Mouse (Mus musculus) c-Kit-positive CD71-negative TER-119-negative erythroid progenitor cells, embryonic 14.5 days (primary cell): ENCODE results near the gene Gm20388.
A peak's percentile ranks its signal among the peaks of the same experiment; 100 is the strongest.

Experiments used
- DNase-seq: peaks from one replicate; pipeline ENCODE4 v3.0.0-alpha.2; 2013; ENCODE audit warnings: low read depth

The Gm20388 gene

DNA sequence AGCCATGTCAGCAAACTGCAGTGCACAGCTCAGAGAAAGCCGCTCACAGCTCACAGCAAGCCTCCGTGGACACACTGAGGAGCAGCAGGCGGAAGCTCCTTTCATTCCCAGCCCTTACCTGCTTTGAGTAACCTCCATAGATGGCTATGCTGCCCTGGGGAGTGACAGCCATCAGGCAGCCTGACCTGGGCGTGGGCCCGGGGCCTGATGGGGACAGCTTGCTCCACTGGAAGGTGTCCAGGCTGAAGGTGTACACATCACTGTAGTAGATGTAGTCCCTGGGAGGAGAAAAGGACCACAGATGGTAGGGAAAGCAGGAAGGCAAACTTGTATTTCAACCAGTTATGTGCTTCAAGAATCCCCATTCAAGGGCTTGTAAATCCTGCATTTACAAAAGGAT lies 1894.2 kb downstream of the Gm20388 start:
- no peak for DNase-seq

DNA sequence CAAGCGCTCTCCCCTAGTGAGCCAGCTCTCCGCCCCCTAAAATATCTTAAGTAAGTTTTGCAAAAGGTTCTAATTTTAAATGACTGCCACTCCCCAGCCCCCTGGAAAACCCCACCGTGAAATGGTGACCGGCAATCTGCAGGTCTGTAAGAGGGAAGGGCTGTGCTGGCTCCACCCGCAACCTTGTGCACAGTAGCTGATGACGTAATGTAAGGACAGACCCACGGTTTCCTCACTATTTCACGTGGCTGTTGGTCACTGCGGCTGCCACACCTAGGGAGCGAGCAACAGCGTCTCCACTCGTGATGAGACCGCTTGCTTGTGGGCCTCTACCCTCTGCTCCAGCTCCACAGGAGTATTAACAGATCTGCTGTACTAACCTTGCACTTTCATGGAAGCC lies 1895.5 kb downstream of the Gm20388 start:
- no peak for DNase-seq

DNA sequence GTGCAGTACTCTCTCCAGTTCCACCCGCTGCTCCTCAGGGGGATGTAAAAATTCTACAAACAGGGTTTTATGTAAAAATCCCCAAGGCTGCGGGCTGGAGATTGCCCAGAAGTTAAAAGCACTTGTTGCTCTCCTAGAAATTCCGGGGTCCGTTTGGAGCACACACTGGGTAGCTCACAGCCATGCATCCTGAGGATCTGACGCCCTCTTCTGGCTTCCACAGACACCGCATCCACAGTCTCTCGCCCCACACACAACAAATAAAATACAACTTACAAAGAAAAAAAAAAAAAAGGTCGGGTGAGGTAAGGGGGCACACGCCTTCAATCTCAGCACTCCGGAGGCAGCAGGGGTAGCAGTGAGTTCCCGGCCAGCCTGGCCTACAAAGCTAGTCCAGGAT lies 1897.4 kb downstream of the Gm20388 start:
- no peak for DNase-seq

DNA sequence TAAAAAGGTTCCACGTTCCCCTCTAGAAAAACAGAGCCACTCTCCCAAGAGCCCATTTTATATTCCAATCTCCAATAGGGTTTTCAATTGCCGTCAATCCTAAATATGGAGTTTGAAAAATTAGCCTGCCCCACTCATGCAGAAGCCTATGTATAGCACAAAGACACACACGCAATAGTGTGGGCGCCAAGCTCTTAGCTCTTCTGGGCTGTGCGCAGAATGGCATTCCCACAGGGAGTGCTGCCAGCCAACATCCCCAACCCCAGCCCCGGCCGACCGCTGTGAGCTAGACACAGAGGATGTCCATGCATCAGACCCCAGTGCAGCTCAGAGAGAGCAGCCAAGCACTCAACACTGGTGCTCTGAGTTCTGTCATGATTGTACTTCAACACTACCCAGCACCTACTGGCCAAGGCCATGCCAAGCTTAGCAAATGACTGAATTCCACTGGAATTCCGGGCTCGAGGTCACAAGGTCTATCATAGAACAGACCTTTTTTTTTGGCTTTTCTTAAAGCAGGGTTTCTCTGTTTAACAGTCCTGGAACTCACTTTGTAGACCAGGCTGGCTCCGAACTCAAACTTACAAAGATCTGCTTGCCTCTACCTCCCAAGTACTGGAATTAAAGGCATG lies 1899.0 kb downstream of the Gm20388 start:
- DNase-seq, result no peak

DNA sequence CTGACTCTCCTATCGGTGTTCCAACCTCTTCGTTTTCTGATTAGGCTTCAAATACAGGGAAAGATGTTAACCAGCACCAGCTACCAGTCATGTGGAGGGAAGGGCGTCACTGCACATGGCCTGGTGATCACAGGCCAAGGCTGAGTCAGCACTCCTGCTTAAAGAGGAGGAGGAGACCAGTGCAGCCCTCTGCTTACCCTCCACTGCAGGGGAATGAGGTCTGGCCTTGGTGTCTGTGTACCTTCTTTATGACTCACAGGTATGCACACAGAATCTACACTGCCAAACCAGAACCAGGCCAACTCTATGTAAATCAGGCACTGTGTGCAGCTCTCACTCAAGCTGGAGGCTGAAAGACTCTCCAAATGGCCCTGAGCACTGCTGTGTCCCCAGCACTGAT lies 1900.9 kb downstream of the Gm20388 start:
- no peak for DNase-seq

DNA sequence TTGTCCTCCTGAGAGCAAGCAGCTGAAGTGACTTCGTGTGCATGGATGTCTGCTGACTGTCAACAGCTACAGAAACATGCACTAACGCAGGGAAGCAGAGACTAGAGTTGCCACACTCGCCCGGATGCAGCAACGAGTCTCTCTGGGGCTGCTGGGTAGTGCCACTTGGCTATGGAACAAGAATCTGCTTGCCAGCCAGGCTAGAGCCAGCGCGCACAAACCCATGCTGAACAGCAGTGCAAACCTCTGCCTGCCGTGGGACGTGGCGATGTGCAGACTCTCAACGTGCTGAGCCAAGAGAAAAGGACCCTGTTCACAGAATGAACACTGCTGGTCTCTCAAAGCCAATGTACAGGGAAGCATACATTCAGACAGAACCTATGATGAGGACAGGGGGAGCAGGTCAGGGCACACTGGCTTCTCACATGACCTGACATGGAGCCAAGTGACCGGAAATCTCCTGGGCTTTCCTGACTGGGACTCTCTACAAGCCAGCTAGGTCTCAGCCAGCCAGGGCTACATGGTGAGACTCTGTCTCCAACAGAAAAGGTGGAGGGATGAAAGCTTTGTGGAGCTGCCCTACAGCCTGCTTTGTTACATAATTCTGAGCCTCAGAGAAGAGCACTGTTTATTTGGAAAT lies 1901.4 kb downstream of the Gm20388 start:
- no peak for DNase-seq

DNA sequence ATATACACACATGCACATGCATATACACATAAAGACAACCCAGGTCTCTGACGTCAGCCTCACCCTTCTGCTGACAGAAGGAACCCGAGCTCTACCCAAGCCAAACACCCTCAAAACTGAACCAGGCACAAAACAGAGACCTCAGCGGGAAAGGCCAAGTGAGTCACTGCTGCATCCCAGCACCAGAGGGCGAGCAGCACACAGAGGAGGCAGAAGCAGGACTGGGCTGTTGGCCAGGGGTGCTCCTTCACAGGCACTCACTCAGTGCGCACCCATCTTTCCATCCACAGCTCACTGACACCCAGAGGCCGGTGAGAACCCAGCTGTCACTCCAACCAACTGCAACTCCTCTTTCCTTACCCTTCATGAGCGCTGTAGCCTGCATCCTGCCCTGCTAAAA lies 1907.6 kb downstream of the Gm20388 start:
- DNase-seq, result no peak

DNA sequence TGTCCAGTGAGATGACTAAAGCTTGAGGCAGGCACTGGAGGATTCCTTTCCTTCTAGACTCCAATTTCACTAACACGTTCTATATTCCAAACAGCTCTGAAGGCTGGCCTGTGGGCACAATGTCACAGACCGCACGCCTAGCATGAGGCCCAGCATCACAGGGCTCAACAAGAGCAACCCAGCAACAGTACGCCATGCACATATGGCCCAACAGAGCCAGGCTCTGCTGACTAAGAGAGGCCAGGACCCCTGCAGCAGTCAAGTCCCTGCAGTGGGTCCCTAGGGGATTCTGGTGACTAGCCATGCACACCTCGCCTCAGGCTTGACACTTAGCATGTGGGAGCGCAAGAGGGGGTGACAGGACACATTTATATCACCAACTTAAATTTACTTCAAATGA lies 1910.2 kb downstream of the Gm20388 start:
- DNase-seq, result no peak

DNA sequence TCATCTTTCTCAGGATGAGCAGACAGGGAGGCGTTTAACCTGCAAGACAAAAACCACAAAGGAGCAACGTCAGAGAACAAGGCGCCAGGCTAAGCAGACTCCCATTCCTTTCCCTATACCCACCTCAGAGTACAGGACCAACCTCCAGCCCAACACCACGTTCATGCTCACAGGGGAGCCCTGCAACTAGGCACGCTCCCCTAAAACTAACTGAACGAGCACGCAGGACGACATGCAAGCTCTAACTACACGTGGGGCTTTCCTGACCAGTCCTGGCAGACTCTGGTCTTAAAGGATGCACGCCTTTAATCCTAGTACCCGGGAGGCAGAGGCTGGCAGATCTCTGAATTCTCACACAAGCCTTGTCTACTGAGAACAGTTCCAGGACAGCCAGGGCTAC lies 1910.7 kb downstream of the Gm20388 start:
- no peak for DNase-seq

DNA sequence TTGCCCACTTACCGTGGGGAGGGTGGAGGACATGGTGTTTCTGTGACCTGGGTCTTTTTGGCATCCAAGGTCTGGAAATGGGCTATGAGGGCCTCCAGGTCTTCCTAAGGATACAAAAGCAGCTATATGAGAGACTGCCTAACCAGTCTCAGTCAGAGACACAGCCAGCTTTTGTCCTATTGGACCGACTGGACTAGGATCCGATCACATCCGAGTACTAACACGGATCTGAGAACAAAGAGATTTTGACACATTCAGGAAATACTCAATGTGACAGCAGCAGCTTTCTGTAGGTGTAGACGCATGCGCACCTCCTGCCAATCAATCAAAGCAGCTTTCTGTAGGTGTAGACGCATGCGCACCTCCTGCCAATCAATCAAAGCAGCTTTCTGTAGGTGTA lies 1911.1 kb downstream of the Gm20388 start:
- DNase-seq, result no peak

DNA sequence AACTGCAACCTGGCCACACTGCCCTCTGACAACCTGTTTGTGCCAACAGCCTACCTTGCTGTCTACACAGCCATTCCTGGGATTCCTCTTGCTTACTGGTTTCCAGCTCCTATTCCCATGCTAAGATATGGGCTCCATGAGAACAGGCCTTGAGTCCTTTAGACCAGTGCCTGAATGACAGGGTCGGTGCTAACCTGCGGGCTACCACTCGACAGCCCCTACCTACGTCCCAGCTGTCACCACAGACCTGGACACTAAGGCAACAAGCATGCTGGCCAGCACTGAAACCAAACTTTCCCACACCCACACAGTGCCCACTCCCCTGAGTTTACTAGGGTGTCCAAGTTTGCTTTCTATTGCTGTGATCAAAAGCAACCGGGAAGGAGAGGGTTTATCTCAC lies 1917.1 kb downstream of the Gm20388 start:
- no peak for DNase-seq

DNA sequence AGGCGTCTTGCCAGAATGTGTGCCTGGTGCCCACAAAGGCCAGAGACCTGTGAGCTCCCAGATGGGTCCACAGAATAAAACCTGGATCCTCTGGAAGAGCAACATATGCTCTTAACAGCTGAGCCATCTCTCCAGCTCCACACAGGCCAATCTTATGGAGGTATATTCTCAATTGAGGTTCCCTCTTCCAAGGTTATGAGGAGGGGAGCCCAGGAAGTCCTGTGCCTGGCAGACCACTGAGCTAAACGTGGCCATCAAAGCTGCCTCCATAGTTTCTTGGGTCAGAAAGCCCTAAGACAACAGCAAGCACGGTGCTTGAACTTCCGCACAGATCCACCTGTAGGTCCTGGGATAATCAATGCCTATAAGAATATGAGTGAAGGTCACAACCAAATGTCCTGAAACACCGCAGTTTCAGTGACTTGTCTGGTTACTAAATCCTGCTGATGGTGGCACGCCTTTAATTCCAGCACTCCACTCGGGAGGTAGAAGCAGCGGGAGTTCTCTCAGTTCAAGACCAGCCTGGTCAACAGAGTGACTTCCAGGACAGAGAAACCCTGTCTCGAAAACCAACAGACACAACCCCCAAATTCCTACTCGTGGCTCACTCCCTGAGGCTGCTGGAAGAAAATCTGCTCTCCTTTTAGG lies 1917.9 kb downstream of the Gm20388 start:
- DNase-seq, result no peak

DNA sequence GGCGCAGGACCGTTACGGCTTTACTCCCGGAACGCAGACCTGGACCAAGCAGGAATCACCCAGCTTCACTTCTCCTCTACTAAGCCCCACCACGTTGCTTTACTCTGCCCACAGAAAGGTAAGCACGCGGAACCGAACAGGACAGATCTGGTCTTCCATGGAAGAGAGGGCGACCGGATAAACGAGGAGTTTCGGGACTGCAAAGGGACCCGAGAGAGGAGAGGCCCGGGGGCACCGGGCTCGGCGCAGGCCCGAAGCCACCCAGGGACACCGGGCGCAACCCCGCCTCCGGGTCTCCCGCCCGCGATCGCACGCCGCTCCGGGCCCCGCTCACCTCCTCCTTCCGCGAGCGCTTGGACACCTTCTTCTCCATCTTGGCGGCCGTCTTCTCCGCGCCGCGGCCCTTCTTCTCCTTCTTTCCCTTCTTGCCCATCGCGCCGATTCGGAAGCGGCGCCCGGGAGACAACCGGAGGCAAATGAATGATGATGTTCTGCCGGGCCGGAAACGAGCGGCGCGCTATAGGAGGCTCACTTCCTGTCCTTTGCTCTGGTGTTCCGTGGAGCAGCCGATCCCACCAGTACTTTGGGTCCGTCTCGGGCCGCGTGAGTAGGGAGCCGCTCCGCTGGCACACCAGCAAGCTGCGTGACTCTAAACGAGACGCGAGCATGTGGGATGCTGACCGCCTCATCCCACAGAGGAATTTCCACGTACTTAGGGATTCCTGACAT lies 1918.6 kb downstream of the Gm20388 start, which contains the start of gene Klhdc4:
Gene Klhdc4 (minus strand): TSS at position 522 of the 729 bp plus-strand sequence.
- peak; percentile 90 for DNase-seq

DNA sequence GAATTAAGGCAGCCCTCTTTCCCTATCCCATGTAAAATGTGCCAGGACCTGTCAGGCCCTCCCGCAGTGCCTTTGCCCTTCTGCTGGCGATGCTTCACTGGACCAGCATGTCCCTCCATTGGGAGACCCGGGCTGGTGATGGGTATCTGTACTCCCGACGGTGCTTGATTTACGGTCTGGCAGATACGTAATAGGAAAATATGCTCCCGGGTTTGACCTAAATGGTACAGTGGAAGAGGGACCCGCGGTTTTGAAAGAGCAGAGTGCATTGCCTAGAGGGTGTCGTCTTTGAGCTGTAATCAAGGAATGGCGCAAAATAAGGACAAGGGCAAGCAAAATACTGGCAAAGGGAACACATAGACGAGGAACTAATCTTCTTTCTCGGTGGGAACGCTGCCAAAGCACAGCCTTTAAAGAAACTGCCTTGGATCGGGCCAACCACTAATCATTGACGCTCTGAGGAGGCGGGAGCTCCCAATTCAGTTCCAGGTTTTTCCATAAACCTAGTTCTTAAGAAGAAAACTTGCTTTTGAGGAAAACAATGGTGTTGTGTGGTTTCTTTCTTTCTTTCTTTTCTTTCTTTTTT lies 1919.2 kb downstream of the Gm20388 start:
- DNase-seq, result no peak

DNA sequence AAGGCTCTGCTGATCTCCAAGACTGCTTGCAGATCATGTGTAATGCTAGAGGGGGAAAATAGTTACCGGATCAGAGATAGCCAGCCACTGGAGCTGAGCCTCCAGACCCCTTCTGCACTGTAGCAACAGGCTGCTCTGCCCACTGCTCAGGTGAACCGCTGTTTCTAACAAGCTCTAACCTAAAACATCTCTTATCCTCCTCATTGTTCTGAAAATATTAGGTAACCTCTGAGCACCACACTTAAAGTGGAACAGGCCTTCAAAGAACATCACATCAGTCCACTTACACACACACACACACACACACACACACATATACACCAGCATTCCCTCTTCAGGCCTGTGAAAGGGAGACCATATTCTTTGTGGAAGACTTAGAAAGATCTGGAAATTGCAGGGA lies 1921.4 kb downstream of the Gm20388 start:
- no peak for DNase-seq

DNA sequence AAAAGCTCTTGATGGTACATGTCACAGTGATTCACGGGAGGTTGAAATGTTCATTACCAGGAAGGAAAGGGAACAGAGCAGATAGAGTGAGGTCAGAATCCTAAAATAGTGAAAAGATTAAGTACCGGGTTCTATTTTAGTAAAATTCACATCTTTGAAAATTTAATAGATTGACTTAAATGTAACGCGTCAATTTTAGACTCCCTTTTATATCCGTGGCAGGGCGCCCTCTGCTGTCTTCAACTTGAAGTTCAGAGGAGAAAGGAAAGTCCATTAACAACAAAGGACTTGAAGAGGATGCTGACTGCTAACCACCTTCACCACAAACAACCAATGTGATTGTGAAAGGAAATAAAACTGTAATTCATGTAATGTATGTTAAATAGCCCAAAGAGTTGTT lies 1921.9 kb downstream of the Gm20388 start:
- DNase-seq, result peak; percentile 75

DNA sequence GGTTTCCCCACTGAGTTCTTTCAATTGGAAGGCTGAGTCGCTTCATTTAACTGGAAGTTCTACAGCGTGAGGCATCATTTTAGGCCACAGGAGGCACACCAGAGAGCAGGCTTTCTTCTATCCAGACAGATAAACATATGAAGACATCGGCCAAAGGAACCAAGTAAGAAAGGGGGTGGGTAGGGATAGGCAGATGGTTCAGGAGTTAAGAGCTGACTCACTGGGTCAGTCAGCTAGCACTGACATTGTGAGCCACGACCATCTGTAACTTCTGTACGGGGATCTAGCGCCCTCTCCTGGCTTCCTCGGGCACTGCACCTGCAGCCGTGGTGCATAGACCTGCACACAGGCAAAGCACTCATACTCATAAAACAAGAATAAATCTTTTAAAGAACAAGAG lies 1930.6 kb downstream of the Gm20388 start:
- no peak for DNase-seq

DNA sequence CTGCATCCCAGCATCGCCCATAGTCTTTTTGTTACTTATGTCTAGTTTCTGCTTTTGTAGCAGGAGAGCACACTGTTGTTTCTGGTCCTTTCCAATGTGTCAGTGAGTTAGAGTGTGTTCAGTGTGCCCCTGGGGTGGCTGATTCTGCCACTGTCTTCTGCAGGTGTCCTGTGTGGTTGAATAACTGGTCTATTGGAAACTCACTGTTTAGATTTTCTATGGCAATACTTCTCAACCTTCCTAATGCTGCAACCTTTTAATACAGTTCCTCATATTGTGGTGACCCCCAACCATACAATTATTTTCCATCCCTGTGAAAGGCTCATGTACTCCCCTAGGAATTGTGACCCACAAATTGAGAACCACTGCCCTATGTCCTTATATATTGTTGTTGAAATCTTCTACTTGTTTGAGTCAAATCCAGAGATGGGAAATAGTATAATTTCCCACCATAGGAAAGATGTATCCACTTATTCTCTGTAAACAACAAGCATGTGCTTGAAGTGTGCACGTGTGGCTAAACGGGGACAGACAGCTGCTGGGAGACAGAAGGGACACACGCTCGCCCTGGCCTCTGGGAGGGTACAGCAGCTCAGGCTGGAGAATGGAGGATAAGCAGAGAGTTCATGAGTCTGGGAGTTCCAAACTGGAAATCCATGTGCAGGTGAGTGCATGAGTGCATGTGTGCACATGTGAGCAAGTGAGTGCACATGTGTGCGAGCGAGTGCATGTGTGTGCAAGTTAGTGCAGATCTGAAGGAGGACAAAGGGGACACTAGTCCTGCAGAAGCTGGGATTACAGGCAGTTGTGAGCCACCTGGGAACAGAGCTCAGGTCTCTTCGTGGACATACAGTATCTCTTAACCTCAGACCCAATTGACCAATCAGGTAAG lies 1931.7 kb downstream of the Gm20388 start:
- DNase-seq, result no peak

DNA sequence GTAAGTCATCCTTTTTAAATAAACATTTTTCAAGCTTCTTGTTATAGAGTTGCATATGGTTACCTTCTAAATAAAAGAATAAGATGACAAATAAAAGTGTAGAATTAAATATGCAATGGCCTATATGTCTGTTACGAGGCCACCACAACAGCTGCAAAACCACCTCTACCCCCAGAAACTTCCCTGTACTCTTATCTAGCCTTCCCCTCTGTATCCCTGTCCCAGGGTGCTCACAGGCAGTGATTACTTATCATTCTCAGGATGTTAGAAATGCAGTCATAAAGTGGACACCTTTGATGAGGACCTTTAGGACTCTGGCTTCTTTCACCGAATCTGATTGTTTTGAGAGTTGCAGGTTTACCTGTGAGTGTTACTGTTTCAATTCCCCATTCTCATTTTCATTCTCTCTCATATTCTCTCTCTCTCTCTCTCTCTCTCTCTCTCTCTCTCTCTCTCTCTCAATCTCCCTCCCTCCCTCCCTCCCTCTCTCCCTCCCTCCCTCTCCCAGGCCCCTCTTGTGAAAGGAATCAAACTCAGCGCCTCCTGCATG lies 1932.6 kb downstream of the Gm20388 start:
- no peak for DNase-seq

DNA sequence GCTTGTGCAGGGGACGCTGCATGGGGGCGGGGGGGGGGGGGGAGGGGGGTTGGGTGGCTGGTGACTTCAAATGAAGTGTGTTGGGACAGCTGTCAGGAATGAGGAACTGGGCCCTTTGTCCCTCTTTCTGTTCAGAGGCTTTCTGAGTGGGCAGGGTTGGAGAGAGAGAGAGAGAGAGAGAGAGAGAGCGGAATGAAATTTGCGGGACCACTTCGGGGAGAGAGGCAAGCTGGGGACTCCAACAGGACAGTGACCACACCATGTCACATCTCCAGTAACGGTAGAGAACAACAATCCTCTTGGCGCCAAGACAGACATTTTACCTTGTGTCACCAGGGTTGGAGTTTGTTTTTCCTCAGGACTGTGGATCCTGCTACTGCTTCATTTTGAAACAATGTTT lies 1934.1 kb downstream of the Gm20388 start:
- DNase-seq, result no peak

DNA sequence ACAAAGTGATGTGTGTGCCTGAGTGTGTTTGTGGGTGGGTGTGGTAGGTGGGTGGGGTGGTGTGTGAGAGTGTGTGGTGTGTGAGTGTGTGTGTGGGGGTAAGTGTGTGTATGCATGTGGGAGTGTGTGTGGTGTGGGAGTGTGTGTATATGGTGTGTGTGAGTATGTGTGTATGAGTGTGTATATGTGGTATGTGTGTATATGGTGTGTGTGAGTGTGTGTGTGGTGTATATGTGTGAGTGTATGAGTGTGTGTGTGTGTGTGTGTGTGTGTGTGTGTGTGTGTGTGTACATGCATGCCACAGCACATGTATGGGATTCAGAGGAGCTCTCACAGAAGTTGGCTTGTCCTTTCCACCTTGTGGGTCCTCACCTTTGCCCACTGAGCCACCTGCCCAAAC lies 1936.2 kb downstream of the Gm20388 start:
- no peak for DNase-seq
